Mouse (Mus musculus) forebrain, embryonic 14.5 days (tissue): ENCODE measurements around the gene Gm20509. TPM values are rescaled to one million over a fixed set of nuclear protein-coding genes. Genes with fewer than 3 reads are reported as not detected.
A peak's percentile ranks its signal among the peaks of the same experiment; 100 is the strongest.
"Not testable (repeated sequence)": the region's sequence is repeated elsewhere in the genome, so short reads cannot be mapped to it uniquely, and the experiment has no call there.

ENCODE experiments used
- ATAC-seq: fragments of 200-750 bp; cut with Nextera tagmentation; 2 replicates; pipeline ENCODE4 v1.8.0; 2017; ENCODE audit warnings: mild to moderate bottlenecking, moderate library complexity
- DNase-seq: peaks from one replicate; pipeline ENCODE4 v3.0.0-alpha.2; 2015; ENCODE audit warnings: low spot score
- H3K27ac ChIP-seq: fragments of 300-500 bp; sonication (generic); 2 replicates; pipeline ENCODE4 v1.5.1; 2014; ENCODE audit warnings: low read depth, mild to moderate bottlenecking, control low read depth, low read length, moderate library complexity
- H3K27me3 ChIP-seq: fragments of 300-500 bp; sonication (generic); replicated peaks from 2 replicates; pipeline ENCODE4 v1.6.1; 2014; ENCODE audit warnings: low read length, control low read depth, mixed read lengths; ENCODE audit not compliant: control insufficient read depth, insufficient read depth
- H3K36me3 ChIP-seq: fragments of 300-500 bp; sonication (generic); 2 replicates; pipeline ENCODE4 v1.6.1; 2014; ENCODE audit warnings: low read length, control low read depth; ENCODE audit not compliant: control insufficient read depth, insufficient read depth
- H3K4me1 ChIP-seq: fragments of 300-500 bp; sonication (generic); 2 replicates; pipeline ENCODE4 v1.6.1; 2014; ENCODE audit warnings: antibody characterized with exemption, low read length, control low read depth; ENCODE audit not compliant: control insufficient read depth, insufficient read depth
- H3K4me2 ChIP-seq: fragments of 300-500 bp; sonication (generic); 2 replicates; pipeline ENCODE4 v1.6.1; 2014; ENCODE audit warnings: mild to moderate bottlenecking, control low read depth, low read length
- H3K4me3 ChIP-seq: fragments of 300-500 bp; sonication (generic); 2 replicates; pipeline ENCODE4 v1.5.1; 2014; ENCODE audit warnings: low read depth, low read length, control low read depth
- H3K9ac ChIP-seq: fragments of 300-500 bp; sonication (generic); 2 replicates; pipeline ENCODE4 v1.6.1; 2014; ENCODE audit warnings: mild to moderate bottlenecking, low read length, control low read depth, moderate library complexity
- H3K9me3 ChIP-seq: fragments of 300-500 bp; sonication (generic); replicated peaks from 2 replicates; pipeline ENCODE4 v1.6.1; 2016; ENCODE audit warnings: low read length, control low read depth, mixed read lengths; ENCODE audit not compliant: control insufficient read depth
- WGBS: fragments of 180-500 bp; shearing (Covaris S2); extraction: QIAGEN DNeasy Blood & Tissue Kit; methylation state at CpG from one replicate; pipeline ENCODE4 v1.1.7; 2014; 5-methylcytosine and 5-hydroxymethylcytosine counted together
- polyA plus RNA-seq: library from polyadenylated mRNA; unstranded; fragments of >200 nt; fragmentation: Nextera tagmentation; extraction: Ambion mirVana; gene quantifications from 2 replicates; pipeline ENCODE4 v1.2.1, GENCODE M21; 2014

Gene Gm20509
- polyA plus RNA-seq, 1 experiment from 2014 or later, result not detected

GRCm38 (mm10) chr9:73112919-73113906 is 10.9 kb downstream of the Gm20509 start, which contains the start of gene Rsl24d1:
Gene Rsl24d1 (plus strand): TSS chr9:73113426.
- peak within 1 kb of the TSS; percentile 77 for H3K4me2 ChIP-seq
- peak; percentile 98 for ATAC-seq
- peak within 1 kb of the TSS; percentile 90 for H3K4me3 ChIP-seq
- no peaks in the 10 kb centered on the region for H3K9me3 ChIP-seq
- no peaks in the 10 kb centered on the region; the same call in 1 of the 2 replicates for H3K27me3 ChIP-seq
- WGBS, result under 1% methylated on average over 64 of the region's 64 CpGs
- peaks cover 2% of the 10 kb centered on the region; the same call in 1 of the 2 replicates for H3K4me1 ChIP-seq
- peak within 1 kb of the TSS; percentile 60; the same call in 1 of the 2 replicates for H3K27ac ChIP-seq
- H3K9ac ChIP-seq, result peak within 1 kb of the TSS; percentile 82
- H3K36me3 ChIP-seq, result peaks cover 28% of the 10 kb centered on the region
- DNase-seq, result peak; percentile 96

DNA sequence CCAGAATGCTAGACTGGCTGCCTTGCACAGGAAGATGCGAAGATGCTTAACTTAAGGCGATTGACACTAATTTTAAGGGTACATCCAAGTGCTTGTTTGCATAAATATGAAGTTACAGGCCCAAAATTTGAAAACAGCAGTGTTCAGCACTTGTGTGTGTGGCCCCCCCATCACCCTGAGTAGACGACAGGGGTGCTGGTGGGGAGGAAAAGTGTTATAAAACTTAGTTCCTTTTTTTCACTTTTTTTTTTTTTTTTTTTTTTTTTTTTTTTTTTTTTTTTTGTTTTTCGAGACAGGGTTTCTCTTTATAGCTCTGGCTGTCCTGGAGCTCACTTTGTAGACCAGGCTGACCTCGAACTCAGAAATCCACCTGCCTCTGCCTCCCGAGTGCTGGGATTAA is 14.4 kb downstream of the Gm20509 start:
- H3K4me1 ChIP-seq, ATAC-seq, H3K9ac ChIP-seq, H3K27me3 ChIP-seq, H3K9me3 ChIP-seq, H3K4me2 ChIP-seq, H3K4me3 ChIP-seq, DNase-seq, H3K27ac ChIP-seq: not testable (repeated sequence)
- peaks cover 54% of the 10 kb centered on the region for H3K36me3 ChIP-seq
- 80% methylated on average over 6 of the region's 6 CpGs for WGBS

DNA sequence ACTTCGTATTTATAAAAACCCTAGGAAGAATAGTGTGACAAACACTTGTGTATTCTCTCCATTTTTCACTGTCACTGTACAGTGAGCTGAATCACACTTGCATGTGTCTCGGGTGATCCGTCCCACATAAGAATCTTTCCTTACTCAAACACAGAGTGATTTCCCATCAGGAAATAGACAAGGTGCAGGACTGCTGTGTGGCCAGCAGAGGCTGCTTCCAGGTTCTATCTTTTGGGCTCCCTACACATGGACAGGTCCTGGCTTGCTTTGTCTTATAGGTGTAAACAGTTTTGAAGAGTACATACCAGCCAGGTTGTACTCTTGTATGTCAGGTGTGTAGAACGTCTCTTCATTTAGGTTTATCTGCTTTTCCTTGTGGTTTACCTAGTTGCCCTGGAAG is 15.7 kb downstream of the Gm20509 start:
- Histone ChIP-seq H3K9me3 (no peaks in the 10 kb centered on the region), H3K4me2 (no peak overlapping the region), H3K27me3 (no peaks in the 10 kb centered on the region), H3K36me3 (peaks cover 64% of the 10 kb centered on the region), H3K4me1 (peaks cover 2% of the 10 kb centered on the region; the same call in 1 of the 2 replicates), H3K4me3 (no peak overlapping the region), H3K9ac (no peak overlapping the region), H3K27ac (no peak overlapping the region)
- 95% methylated on average over 4 of the region's 4 CpGs for WGBS
- ATAC-seq, result no peak
- DNase-seq, result no peak

DNA sequence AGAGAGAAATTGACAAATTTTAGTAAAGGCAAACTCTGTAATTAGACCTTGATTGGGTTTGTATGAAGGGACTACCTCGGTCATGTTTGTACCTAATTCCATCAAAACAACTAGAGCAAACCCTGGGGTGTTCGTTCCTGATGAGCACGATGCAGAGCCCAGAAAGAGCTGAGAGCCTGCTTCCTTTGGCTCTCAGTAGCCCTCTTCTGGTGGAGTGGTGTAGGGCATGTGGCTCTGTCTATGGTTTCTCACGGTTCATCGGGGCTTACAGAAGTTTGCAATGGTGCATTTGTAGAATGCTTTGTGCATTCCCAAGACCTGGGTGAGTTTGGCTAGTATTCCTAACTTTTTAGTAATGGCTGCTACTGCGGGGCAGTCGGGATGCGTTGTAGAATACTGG is 19.5 kb downstream of the Gm20509 start:
- no peaks in the 10 kb centered on the region for H3K27me3 ChIP-seq
- 0 out of 2 replicates have a peak, but pooled peaks have one; percentile 40 for ATAC-seq
- peaks cover 84% of the 10 kb centered on the region for H3K36me3 ChIP-seq
- WGBS, result 74% methylated on average over 8 of the region's 8 CpGs
- no peak overlapping the region for H3K4me2 ChIP-seq
- H3K9me3 ChIP-seq, result no peaks in the 10 kb centered on the region
- H3K27ac ChIP-seq, result no peak overlapping the region
- H3K4me3 ChIP-seq, result no peak overlapping the region
- no peak overlapping the region for H3K9ac ChIP-seq
- no peaks in the 10 kb centered on the region for H3K4me1 ChIP-seq
- peak; percentile 29 for DNase-seq

GRCm38 (mm10) chr9:73125043-73125570 is 22.8 kb downstream of the Gm20509 start:
- WGBS, result 92% methylated on average over 8 of the region's 8 CpGs
- Histone ChIP-seq H3K4me1 (no peaks in the 10 kb centered on the region), H3K4me3 (no peak overlapping the region), H3K9me3 (no peaks in the 10 kb centered on the region), H3K27me3 (no peaks in the 10 kb centered on the region), H3K4me2 (no peak overlapping the region), H3K9ac (no peak overlapping the region), H3K36me3 (peaks cover 94% of the 10 kb centered on the region), H3K27ac (no peak overlapping the region)
- DNase-seq (no peak), ATAC-seq (no peak)

DNA sequence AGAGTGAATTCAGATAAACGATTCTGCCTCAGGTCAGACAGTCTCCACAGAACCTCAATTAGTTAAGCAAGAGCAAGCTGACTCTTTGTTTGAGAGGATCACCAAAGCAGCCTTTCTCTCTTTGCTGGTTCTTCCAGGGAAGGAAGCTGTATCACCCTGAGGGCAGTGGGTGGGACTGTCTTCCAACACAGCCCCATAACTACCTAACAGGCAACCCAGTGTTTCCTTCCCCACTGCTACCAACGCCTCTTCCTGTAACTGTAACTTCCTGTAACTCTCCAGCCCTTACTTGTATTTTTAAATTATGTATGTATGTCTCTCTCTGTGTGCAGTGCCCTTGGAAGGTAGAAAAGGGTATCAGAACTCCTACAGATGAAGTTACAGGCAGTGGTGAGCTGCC is 25.2 kb downstream of the Gm20509 start:
- Histone ChIP-seq H3K4me2 (no peak overlapping the region), H3K9ac (no peak overlapping the region), H3K27me3 (no peaks in the 10 kb centered on the region), H3K4me1 (no peaks in the 10 kb centered on the region), H3K9me3 (no peaks in the 10 kb centered on the region), H3K4me3 (no peak overlapping the region), H3K27ac (no peak overlapping the region), H3K36me3 (peaks cover 73% of the 10 kb centered on the region)
- 92% methylated on average over 2 of the region's 2 CpGs for WGBS
- DNase-seq (no peak), ATAC-seq (no peak)

- ATAC-seq (no peak), DNase-seq (no peak)
- H3K9me3 ChIP-seq, result no peaks in the 10 kb centered on the region
- no peaks in the 10 kb centered on the region for H3K4me1 ChIP-seq
- no peak overlapping the region for H3K4me2 ChIP-seq
- H3K36me3 ChIP-seq, result peaks cover 51% of the 10 kb centered on the region
- 83% methylated on average over 8 of the region's 8 CpGs for WGBS
- no peak overlapping the region for H3K4me3 ChIP-seq
- no peak overlapping the region for H3K9ac ChIP-seq
- no peaks in the 10 kb centered on the region for H3K27me3 ChIP-seq
- no peak overlapping the region for H3K27ac ChIP-seq
These were observed 27.6 kb downstream of the Gm20509 start for GRCm38 (mm10) chr9:73129875-73130274.

- Histone ChIP-seq H3K4me1 (no peaks in the 10 kb centered on the region), H3K9me3 (no peaks in the 10 kb centered on the region), H3K9ac (no peak overlapping the region), H3K4me2 (no peak overlapping the region), H3K36me3 (peaks cover 44% of the 10 kb centered on the region), H3K4me3 (no peak overlapping the region), H3K27ac (no peak overlapping the region), H3K27me3 (no peaks in the 10 kb centered on the region)
- 90% methylated on average over 4 of the region's 4 CpGs for WGBS
- DNase-seq (no peak), ATAC-seq (no peak)
These were observed 28.3 kb downstream of the Gm20509 start for GRCm38 (mm10) chr9:73130529-73130928.
